Mouse (Mus musculus) heart, adult 2 months (tissue): ENCODE measurements around the gene Polr1b.

Experiments used
- EP300 ChIP-seq: fragments of 200-500 bp; IDR thresholded peaks from 2 replicates; pipeline ENCODE4 v1.6.1; 2011; ENCODE audit warnings: low read depth, low read length, control low read depth; ENCODE audit not compliant: insufficient read depth
- POLR2A ChIP-seq: fragments of 200-500 bp; IDR thresholded peaks from 2 replicates; pipeline ENCODE4 v1.6.1; 2011; ENCODE audit warnings: mild to moderate bottlenecking, low read depth, low read length, control low read depth; ENCODE audit not compliant: insufficient read depth

DNA sequence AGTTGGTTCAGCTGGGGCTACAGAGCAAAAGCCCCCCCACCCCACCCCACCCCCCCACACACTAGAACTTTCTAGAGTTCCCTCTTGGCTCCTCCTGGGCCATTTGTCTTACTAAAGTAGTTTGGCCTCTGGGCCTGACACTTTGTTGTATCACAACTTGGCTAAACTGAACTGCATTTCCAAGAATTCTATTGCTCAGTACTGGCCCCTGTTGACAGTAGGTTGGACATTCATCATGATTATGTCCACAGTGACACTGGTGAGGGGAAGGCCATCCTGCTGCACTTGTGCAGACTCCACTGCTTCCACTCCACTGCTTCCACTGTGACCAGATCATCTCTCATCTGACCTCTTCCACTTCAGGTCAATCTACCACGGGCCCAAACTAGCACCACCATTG lies 52.0 kb downstream of the Polr1b start:
- TF ChIP-seq POLR2A: no peak
- TF ChIP-seq EP300: no peak
